In genomic region chr7:27592217-27592929, GRCm38 (mm10) we compare ENCODE assay signal across 8 mouse cellular contexts. TPM values are rescaled to one million over a fixed set of nuclear protein-coding genes. Genes with fewer than 3 reads are reported as not detected.
DNase-seq lines count a peak whose midpoint lies in the region; ATAC-seq and TF ChIP-seq lines count a peak whose summit lies in the region.

No protein-coding gene starts in this region.

- no peaks in the 10 kb centered on the region for H3K27me3 ChIP-seq in thymus, adult 2 months (ENCODE audit: control insufficient read depth, insufficient read depth, low read length)
- H3K27me3 ChIP-seq in heart, embryonic 12.5 days (replicated peaks): no peaks in the 10 kb centered on the region
- H3K27me3 ChIP-seq in kidney, embryonic 16.5 days (ENCODE audit: insufficient read depth, low read length): no peaks in the 10 kb centered on the region

- peak overlapping the region; percentile 86 for H3K4me3 ChIP-seq in thymus, adult 2 months (ENCODE audit: control insufficient read depth, insufficient read depth, low read length)
- peak overlapping the region; percentile 83 for H3K4me3 ChIP-seq in heart, embryonic 12.5 days
- H3K4me3 ChIP-seq in kidney, embryonic 16.5 days (ENCODE audit: low read length): peak overlapping the region; percentile 71

- peak; percentile 70 for DNase-seq in thymus, adult 2 months
- DNase-seq in thymus, postnatal 25 days: no peak
- DNase-seq in c-Kit-positive CD71-positive TER-119-positive erythroid progenitor cells, embryonic 14.5 days (ENCODE audit: low spot score): peak; percentile 68
- DNase-seq in lung, postnatal 36 days: peak; percentile 69
- DNase-seq in telencephalon, adult 2 months (ENCODE audit: low read depth, low spot score): peak; percentile 53
- no peak for DNase-seq in gastrocnemius, postnatal 36 days

- peak; percentile 17; the same call in 1 of the 2 replicates for TF ChIP-seq CTCF in thymus, adult 2 months (IDR thresholded peaks at IDR 0.05; ENCODE audit: borderline replicate concordance, control insufficient read depth, extremely low read depth, insufficient read depth, low read length, poor library complexity)

- intact Hi-C loops in gastrocnemius, postnatal 36 days (cut with DNase I): no loop called here

- no peaks in the 10 kb centered on the region for H3K9me3 ChIP-seq in heart, embryonic 12.5 days (replicated peaks)
- H3K9me3 ChIP-seq in kidney, embryonic 16.5 days (ENCODE audit: low read length): no peaks in the 10 kb centered on the region

- ATAC-seq in heart, embryonic 12.5 days (ENCODE audit: insufficient number of reproducible peaks, low FRiP score): peak; percentile 51
- ATAC-seq in kidney, embryonic 16.5 days (ENCODE audit: low FRiP score, low TSS enrichment): peak; percentile 61

- no peaks in the 10 kb centered on the region for H3K36me3 ChIP-seq in thymus, adult 2 months (ENCODE audit: control insufficient read depth, insufficient read depth, low read length)
- 0 out of 2 replicates have a peak, but pooled peaks cover 8% of the 10 kb centered on the region for H3K36me3 ChIP-seq in heart, embryonic 12.5 days
- H3K36me3 ChIP-seq in kidney, embryonic 16.5 days (ENCODE audit: insufficient read depth, low read length): no peaks in the 10 kb centered on the region

- peaks cover 15% of the 10 kb centered on the region for H3K4me1 ChIP-seq in thymus, adult 2 months (replicated peaks; ENCODE audit: control insufficient read depth, insufficient read depth, low read length)
- peaks cover 47% of the 10 kb centered on the region for H3K4me1 ChIP-seq in heart, embryonic 12.5 days (replicated peaks)
- H3K4me1 ChIP-seq in kidney, embryonic 16.5 days (ENCODE audit: insufficient read depth, low read length): peaks cover 37% of the 10 kb centered on the region

- 1% methylated on average over 17 of the region's 17 CpGs for WGBS in thymus, adult 2 months
- under 1% methylated on average over 17 of the region's 17 CpGs for whole genome bisulfite sequencing in heart, embryonic 12.5 days
- WGBS in kidney, embryonic 16.5 days: under 1% methylated on average over 17 of the region's 17 CpGs

- TF ChIP-seq POLR2A in thymus, adult 2 months (IDR thresholded peaks at IDR 0.05; ENCODE audit: control insufficient read depth, extremely low read depth, insufficient read depth, low read length, poor library complexity): 0 out of 2 replicates have a peak, but pooled peaks have one; percentile 34

- peak overlapping the region; percentile 84 for H3K4me2 ChIP-seq in heart, embryonic 12.5 days
- peak overlapping the region; percentile 68 for H3K4me2 ChIP-seq in kidney, embryonic 16.5 days (replicated peaks; ENCODE audit: low read depth, low read length)

- peak overlapping the region; percentile 94 for H3K9ac ChIP-seq in heart, embryonic 12.5 days
- peak overlapping the region; percentile 82 for H3K9ac ChIP-seq in kidney, embryonic 16.5 days (replicated peaks; ENCODE audit: low read length)

- H3K27ac ChIP-seq in thymus, adult 2 months (ENCODE audit: control insufficient read depth, insufficient read depth, low read length): peak overlapping the region; percentile 99
- H3K27ac ChIP-seq in heart, embryonic 12.5 days (ENCODE audit: poor library complexity, severe bottlenecking): peak overlapping the region; percentile 95
- peak overlapping the region; percentile 98 for H3K27ac ChIP-seq in kidney, embryonic 16.5 days (ENCODE audit: low read length)

RNA-seq across cellular contexts. Expression of gene Akt2, which starts 1.0 kb away (rescaled TPM):
- 133 and 139 TPM in 2 replicates for polyA plus RNA-seq in thymus, adult 2 months (2012; rRNA removed)
- polyA plus RNA-seq in heart, embryonic 12.5 days (2016; fragmentation: Nextera tagmentation; extraction: Ambion mirVana): 85.0 and 89.4 TPM in 2 replicates
- 110 and 112 TPM in 2 replicates for polyA plus RNA-seq in kidney, embryonic 16.5 days (2015; fragmentation: Nextera tagmentation; extraction: Ambion mirVana)
- 100 to 1,000 TPM; 135 to 142 TPM for total RNA-seq in gastrocnemius, postnatal 36 days (2021)

RNA-seq across cellular contexts. Expression of gene 2310022A10Rik, which starts 39.3 kb away (rescaled TPM):
- polyA plus RNA-seq in thymus, adult 2 months (2012; rRNA removed): 58.0 and 58.1 TPM in 2 replicates
- 36.4 and 37.4 TPM in 2 replicates for polyA plus RNA-seq in heart, embryonic 12.5 days (2016; fragmentation: Nextera tagmentation; extraction: Ambion mirVana)
- polyA plus RNA-seq in kidney, embryonic 16.5 days (2015; fragmentation: Nextera tagmentation; extraction: Ambion mirVana): 25.1 and 30.4 TPM in 2 replicates
- total RNA-seq in gastrocnemius, postnatal 36 days (2021): 100 to 1,000 TPM in 1 of 2 experiments, 10 to 100 TPM in 1; 96.8 to 127 TPM

RNA-seq across cellular contexts. Expression of gene Pld3, which starts 39.4 kb away (rescaled TPM):
- polyA plus RNA-seq in thymus, adult 2 months (2012; rRNA removed): 456 and 516 TPM in 2 replicates
- 59.5 and 63.4 TPM in 2 replicates for polyA plus RNA-seq in heart, embryonic 12.5 days (2016; fragmentation: Nextera tagmentation; extraction: Ambion mirVana)
- polyA plus RNA-seq in kidney, embryonic 16.5 days (2015; fragmentation: Nextera tagmentation; extraction: Ambion mirVana): 121 and 122 TPM in 2 replicates
- 10 to 100 TPM; 12.6 to 13.6 TPM for total RNA-seq in gastrocnemius, postnatal 36 days (2021)

Comparison
In these comparisons a context has a peak if more than half of its experiments do, and no peak if none do; other contexts are left out.
1. DNase-seq: peak in thymus, adult 2 months (single experiment), c-Kit-positive CD71-positive TER-119-positive erythroid progenitor cells, embryonic 14.5 days (single experiment), lung, postnatal 36 days (single experiment) and telencephalon, adult 2 months (single experiment); none in thymus, postnatal 25 days (single experiment) and gastrocnemius, postnatal 36 days (0 of 2).
2. Peak in every context shown above with its lines, with median percentiles within 50 percentile points of each other: H3K27ac ChIP-seq and H3K4me3 ChIP-seq.